Mouse (Mus musculus): ENCODE data around the gene Top3b. TPM values are rescaled to one million over a fixed set of nuclear protein-coding genes. Genes with fewer than 3 reads are reported as not detected.
A peak's percentile ranks its signal among the peaks of the same experiment; 100 is the strongest.
"Not testable (repeated sequence)": the region's sequence is repeated elsewhere in the genome, so short reads cannot be mapped to it uniquely, and the experiment has no call there.

Top3b gene
- polyA plus RNA-seq, 1 experiment from 2014 or later: 63.1 TPM

DNA sequence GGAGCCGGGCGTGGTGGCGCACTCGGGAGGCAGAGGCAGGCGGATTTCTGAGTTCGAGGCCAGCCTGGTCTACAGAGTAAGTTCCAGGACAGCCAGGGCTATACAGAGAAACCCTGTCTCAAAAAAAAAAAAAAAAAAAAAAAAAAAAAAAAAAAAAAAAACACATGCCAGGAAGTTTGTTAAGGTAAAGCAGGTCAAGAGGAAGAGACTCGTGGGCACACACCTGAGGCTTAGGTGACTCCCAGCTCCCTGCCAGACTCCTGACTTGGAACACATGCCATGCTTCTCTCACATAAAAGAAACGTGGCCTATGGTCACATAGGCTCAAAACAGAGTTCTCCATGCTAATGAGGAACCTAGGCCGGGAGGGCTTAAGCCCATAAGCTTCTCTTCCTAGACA is 14.5 kb upstream of the Top3b start:
- ATAC-seq; H3K4me3 ChIP-seq (ENCODE audit: low read length); H3K4me2 ChIP-seq (ENCODE audit: low read length); H3K9ac ChIP-seq (ENCODE audit: low read depth, low read length); H3K36me3 ChIP-seq (ENCODE audit: control insufficient read depth, insufficient read depth, low read length); H3K9me3 ChIP-seq (ENCODE audit: control insufficient read depth, low read length); H3K27ac ChIP-seq (ENCODE audit: low read depth, low read length); H3K27me3 ChIP-seq (replicated peaks; ENCODE audit: control insufficient read depth, insufficient read depth, low read length); H3K4me1 ChIP-seq (ENCODE audit: control insufficient read depth, insufficient read depth, low read depth, low read length): not testable (repeated sequence)
- 91% methylated on average over 9 of the region's 9 CpGs for WGBS

DNA sequence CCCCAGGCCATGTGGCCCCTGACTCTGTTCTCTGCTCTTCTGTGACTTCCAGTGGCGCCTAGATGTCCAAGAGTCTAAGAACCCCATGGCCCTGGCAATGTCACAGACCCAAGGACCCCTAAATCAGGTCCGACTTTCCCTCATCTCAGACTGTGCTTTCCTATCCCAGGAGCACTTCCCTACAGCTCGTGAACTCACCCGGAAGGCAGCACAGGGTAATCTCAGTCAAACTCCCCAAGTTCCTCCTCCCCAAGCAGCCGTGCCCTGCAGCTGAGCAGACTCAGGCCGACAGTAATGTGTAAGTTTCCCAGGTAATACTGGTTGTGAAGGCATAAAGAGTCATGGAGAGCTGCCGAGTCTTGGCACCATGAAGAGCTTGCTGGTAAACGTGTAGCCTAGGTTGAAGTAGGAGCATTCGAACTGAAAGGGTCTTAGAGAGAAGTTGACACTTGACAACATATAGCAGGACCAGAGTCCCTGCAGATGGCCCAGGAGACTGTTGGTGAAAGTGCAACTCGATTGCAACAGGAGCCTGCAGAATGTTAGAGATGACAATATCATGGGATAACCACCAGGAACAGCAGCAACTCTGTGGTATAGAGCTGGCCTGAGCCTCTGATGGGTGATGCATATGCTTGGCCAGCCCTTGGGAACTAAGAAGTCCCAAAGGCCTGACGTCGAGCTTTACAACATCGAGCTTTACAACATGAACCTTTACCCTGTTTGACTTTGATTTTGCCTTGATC is 13.6 kb upstream of the Top3b start:
- no peaks in the 10 kb centered on the region for H3K4me1 ChIP-seq (ENCODE audit: control insufficient read depth, insufficient read depth, low read depth, low read length)
- H3K27me3 ChIP-seq (replicated peaks; ENCODE audit: control insufficient read depth, insufficient read depth, low read length): no peaks in the 10 kb centered on the region
- H3K9ac ChIP-seq (ENCODE audit: low read depth, low read length): no peak overlapping the region
- no peak for ATAC-seq
- H3K9me3 ChIP-seq (ENCODE audit: control insufficient read depth, low read length): no peaks in the 10 kb centered on the region
- H3K27ac ChIP-seq (ENCODE audit: low read depth, low read length): no peak overlapping the region
- H3K4me3 ChIP-seq (ENCODE audit: low read length): no peak overlapping the region
- H3K4me2 ChIP-seq (ENCODE audit: low read length): no peak overlapping the region
- WGBS: 77% methylated on average over 13 of the region's 13 CpGs
- H3K36me3 ChIP-seq (ENCODE audit: control insufficient read depth, insufficient read depth, low read length): no peaks in the 10 kb centered on the region

DNA sequence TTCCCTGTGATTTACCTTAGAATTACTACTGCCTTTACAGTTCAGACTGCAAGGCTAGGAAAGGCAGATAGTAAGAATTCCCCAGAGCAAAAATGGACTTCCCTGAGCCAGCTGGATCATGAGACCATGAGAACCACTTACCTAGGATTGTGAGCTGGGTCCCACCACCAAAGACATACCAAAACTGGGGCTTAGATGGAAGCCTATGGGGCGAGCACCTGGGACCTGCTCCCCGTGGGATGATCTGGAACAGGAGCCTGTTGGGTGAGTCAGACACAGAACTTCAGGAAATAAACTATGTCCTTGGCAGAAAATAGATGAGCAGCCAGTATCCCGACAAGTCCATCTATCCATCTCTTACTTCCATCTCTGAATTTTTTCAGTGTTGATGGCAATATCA is 8.2 kb upstream of the Top3b start:
- Histone ChIP-seq H3K27ac (ENCODE audit: low read depth, low read length) (no peak overlapping the region), H3K9me3 (ENCODE audit: control insufficient read depth, low read length) (no peaks in the 10 kb centered on the region), H3K4me1 (ENCODE audit: control insufficient read depth, insufficient read depth, low read depth, low read length) (no peaks in the 10 kb centered on the region), H3K36me3 (ENCODE audit: control insufficient read depth, insufficient read depth, low read length) (no peaks in the 10 kb centered on the region), H3K4me3 (ENCODE audit: low read length) (no peak overlapping the region), H3K27me3 (replicated peaks; ENCODE audit: control insufficient read depth, insufficient read depth, low read length) (no peaks in the 10 kb centered on the region), H3K9ac (ENCODE audit: low read depth, low read length) (no peak overlapping the region), H3K4me2 (ENCODE audit: low read length) (no peak overlapping the region)
- WGBS: 84% methylated on average over 3 of the region's 3 CpGs
- no peak for ATAC-seq

DNA sequence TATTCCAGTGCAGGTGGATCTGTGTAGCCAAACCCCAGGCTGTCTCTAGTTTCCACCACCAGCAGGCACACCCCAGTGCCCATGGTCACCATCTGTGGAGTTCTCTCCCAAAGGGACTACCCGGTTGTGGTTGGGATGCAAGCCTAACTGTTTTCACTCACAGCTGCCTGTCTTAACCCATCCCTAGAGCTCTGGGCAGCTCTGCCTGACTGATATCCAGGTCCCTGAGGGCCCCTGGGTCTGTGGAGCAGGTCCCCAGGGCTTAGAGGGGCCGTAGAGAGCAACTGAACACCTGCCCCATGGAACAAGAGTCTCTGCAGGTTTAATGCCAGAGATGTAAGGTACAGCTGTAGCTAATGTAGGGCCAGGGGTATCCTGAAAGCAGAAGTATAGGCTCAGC is 6.6 kb upstream of the Top3b start, which contains the start of gene Igll1:
TSS of gene Igll1 (minus strand) at position 8 of the 400 bp plus-strand sequence.
- Histone ChIP-seq H3K9me3 (ENCODE audit: control insufficient read depth, low read length) (no peaks in the 10 kb centered on the region), H3K4me1 (ENCODE audit: control insufficient read depth, insufficient read depth, low read depth, low read length) (no peaks in the 10 kb centered on the region), H3K9ac (ENCODE audit: low read depth, low read length) (no peak within 1 kb of the TSS), H3K27me3 (replicated peaks; ENCODE audit: control insufficient read depth, insufficient read depth, low read length) (no peaks in the 10 kb centered on the region), H3K27ac (ENCODE audit: low read depth, low read length) (no peak within 1 kb of the TSS), H3K4me3 (ENCODE audit: low read length) (no peak within 1 kb of the TSS), H3K36me3 (ENCODE audit: control insufficient read depth, insufficient read depth, low read length) (no peaks in the 10 kb centered on the region), H3K4me2 (ENCODE audit: low read length) (no peak within 1 kb of the TSS)
- WGBS: 73% methylated on average over 2 of the region's 2 CpGs
- no peak for ATAC-seq

DNA sequence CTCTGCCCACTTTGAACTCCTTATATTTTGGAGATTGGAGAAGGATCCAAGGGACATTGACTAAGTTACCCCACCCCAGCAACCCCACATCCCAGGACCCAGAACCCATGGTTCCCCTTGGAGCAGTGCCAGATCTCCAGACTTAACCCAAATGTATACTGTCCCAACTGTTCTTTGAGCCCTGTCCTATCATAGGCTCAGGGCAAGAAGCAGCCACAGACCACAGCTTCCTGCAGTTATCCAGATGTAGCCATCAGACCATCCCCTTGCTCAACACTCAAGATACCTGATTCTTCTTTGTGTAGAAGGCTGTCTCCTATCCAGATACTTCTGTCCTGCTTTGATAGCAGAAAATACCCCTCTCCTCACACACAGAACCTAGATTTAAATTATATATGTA is 5.3 kb upstream of the Top3b start:
- Histone ChIP-seq H3K4me2 (ENCODE audit: low read length) (no peak overlapping the region), H3K4me3 (ENCODE audit: low read length) (no peak overlapping the region), H3K4me1 (ENCODE audit: control insufficient read depth, insufficient read depth, low read depth, low read length) (peaks cover 2% of the 10 kb centered on the region), H3K9me3 (ENCODE audit: control insufficient read depth, low read length) (no peaks in the 10 kb centered on the region), H3K27ac (ENCODE audit: low read depth, low read length) (no peak overlapping the region), H3K27me3 (replicated peaks; ENCODE audit: control insufficient read depth, insufficient read depth, low read length) (no peaks in the 10 kb centered on the region), H3K9ac (ENCODE audit: low read depth, low read length) (no peak overlapping the region), H3K36me3 (ENCODE audit: control insufficient read depth, insufficient read depth, low read length) (no peaks in the 10 kb centered on the region)
- ATAC-seq: no peak

DNA sequence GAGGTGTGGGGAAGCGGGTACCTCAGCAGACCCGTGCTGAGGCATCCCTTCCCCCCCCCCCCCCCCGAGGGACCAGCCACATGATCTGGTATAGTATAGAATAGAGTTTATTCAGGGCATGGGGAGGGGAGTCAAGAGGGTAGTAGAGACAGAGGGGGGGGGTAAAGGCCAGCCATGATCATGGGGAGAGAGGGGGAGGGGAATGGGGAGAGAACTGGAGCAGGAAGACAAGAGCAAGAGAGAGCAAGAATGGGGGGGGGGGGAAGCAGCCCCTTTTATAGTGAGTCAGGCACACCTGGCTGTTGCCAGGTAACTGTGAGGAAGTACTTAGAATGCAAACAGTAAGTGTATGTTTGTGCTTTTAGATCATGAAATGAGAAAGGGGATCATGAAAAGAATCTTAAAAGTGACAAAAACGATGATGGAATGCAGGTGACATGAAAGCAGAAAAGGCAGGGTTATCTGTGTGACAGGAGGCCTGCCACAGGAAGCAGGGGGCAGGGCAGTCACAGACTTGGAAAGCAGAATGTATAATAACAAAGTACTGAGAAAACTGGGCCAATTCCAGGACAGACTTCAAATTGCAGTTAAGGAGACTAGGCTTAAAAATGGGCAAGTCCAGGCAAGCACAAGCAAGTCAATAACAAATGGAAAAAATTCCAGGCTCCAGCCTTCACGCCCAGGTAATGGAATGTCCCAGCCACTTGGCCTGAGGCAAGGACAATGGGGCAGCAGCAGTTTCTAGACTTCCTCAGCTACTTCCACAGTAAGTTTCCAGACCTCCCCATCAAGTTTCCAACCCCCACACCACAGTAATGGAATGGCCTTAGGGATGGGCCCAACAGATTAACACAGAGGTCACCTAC is 4.6 kb upstream of the Top3b start:
- whole genome bisulfite sequencing: 70% methylated on average over 4 of the region's 5 CpGs
- H3K4me2 ChIP-seq (ENCODE audit: low read length): no peak overlapping the region
- ATAC-seq: no peak
- H3K27me3 ChIP-seq (replicated peaks; ENCODE audit: control insufficient read depth, insufficient read depth, low read length): no peaks in the 10 kb centered on the region
- H3K9me3 ChIP-seq (ENCODE audit: control insufficient read depth, low read length): no peaks in the 10 kb centered on the region
- no peaks in the 10 kb centered on the region for H3K36me3 ChIP-seq (ENCODE audit: control insufficient read depth, insufficient read depth, low read length)
- no peak overlapping the region for H3K4me3 ChIP-seq (ENCODE audit: low read length)
- no peak overlapping the region for H3K9ac ChIP-seq (ENCODE audit: low read depth, low read length)
- no peak overlapping the region for H3K27ac ChIP-seq (ENCODE audit: low read depth, low read length)
- H3K4me1 ChIP-seq (ENCODE audit: control insufficient read depth, insufficient read depth, low read depth, low read length): peaks cover 2% of the 10 kb centered on the region

DNA sequence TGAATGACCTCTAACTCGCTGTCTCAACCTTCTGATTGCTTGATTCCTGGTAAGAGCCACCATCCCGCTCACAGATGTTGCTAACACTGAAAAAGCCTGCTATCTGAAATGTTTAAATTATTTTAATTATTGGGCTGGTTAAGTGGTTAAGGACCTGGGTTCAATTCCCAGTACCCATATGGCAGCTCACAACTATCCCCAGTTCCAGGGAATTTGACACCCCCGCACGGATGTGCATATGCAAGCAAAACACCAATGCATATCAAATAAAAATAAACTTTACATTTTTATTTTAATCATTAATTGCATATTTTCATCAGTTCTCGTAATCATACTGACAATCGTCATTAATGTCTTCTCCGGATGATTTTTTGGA is 307 bp upstream of the Top3b start:
- 0 out of 2 replicates have a peak, but pooled peaks cover 3% of the 10 kb centered on the region for H3K36me3 ChIP-seq (ENCODE audit: control insufficient read depth, insufficient read depth, low read length)
- no peaks in the 10 kb centered on the region for H3K27me3 ChIP-seq (replicated peaks; ENCODE audit: control insufficient read depth, insufficient read depth, low read length)
- peak; percentile 67 for ATAC-seq
- peak overlapping the region; percentile 86 for H3K4me3 ChIP-seq (ENCODE audit: low read length)
- peak overlapping the region; percentile 94 for H3K27ac ChIP-seq (ENCODE audit: low read depth, low read length)
- H3K9ac ChIP-seq (ENCODE audit: low read depth, low read length): no peak overlapping the region; the same call in 1 of the 2 replicates
- H3K9me3 ChIP-seq (ENCODE audit: control insufficient read depth, low read length): no peaks in the 10 kb centered on the region
- WGBS: 40% methylated on average over 7 of the region's 7 CpGs
- H3K4me2 ChIP-seq (ENCODE audit: low read length): peak overlapping the region; percentile 49
- peaks cover 7% of the 10 kb centered on the region for H3K4me1 ChIP-seq (ENCODE audit: control insufficient read depth, insufficient read depth, low read depth, low read length)

DNA sequence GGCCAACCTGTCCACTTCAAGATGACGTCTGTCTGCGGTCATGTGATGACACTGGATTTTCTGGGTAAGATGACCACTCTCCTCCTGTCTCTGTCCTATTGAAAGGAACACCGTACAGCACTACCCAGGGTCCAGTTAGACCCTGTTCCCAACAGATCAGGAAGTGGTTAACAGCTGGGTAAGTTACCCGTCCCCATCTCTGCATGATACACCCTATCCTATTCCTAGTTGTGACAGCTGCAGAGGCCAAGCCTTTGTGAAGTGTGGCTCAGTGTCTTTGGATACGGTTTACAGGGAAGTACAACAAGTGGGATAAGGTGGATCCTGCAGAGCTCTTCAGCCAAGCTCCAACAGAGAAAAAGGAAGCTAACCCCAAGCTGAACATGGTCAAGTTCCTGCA is 8.5 kb downstream of the Top3b start:
- no peak overlapping the region for H3K4me2 ChIP-seq (ENCODE audit: low read length)
- no peaks in the 10 kb centered on the region for H3K27me3 ChIP-seq (replicated peaks; ENCODE audit: control insufficient read depth, insufficient read depth, low read length)
- H3K4me3 ChIP-seq (ENCODE audit: low read length): no peak overlapping the region
- H3K9ac ChIP-seq (ENCODE audit: low read depth, low read length): no peak overlapping the region
- H3K36me3 ChIP-seq (ENCODE audit: control insufficient read depth, insufficient read depth, low read length): peaks cover 66% of the 10 kb centered on the region
- 89% methylated on average over 5 of the region's 5 CpGs for WGBS
- H3K9me3 ChIP-seq (ENCODE audit: control insufficient read depth, low read length): no peaks in the 10 kb centered on the region; the same call in 1 of the 2 replicates
- no peak overlapping the region for H3K27ac ChIP-seq (ENCODE audit: low read depth, low read length)
- H3K4me1 ChIP-seq (ENCODE audit: control insufficient read depth, insufficient read depth, low read depth, low read length): no peaks in the 10 kb centered on the region
- ATAC-seq: no peak

DNA sequence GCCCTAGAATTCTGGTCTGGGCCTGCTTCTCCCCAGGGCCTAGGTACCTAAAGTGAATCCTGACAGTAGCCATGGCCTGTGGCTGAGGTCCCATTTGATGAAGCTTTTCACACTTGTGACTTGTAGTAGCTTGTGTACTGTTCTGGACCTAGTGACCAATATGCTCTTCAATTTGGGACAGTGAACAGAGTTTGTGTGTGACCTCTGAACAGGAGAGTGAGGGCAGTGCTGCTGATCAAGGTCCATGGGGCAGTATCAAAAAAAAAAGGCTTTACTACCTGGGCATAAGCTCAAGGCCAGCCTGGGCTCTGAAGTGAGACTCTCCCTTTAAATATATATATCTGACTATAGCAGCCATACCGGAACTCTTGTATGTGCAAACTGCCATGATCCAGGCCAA is 17.8 kb downstream of the Top3b start:
- no peak overlapping the region for H3K27ac ChIP-seq (ENCODE audit: low read depth, low read length)
- peaks cover 79% of the 10 kb centered on the region for H3K36me3 ChIP-seq (ENCODE audit: control insufficient read depth, insufficient read depth, low read length)
- no peak overlapping the region for H3K4me3 ChIP-seq (ENCODE audit: low read length)
- no peak overlapping the region for H3K4me2 ChIP-seq (ENCODE audit: low read length)
- 95% methylated on average over 1 of the region's 1 CpGs for WGBS
- no peak for ATAC-seq
- no peak overlapping the region for H3K9ac ChIP-seq (ENCODE audit: low read depth, low read length)
- H3K9me3 ChIP-seq (ENCODE audit: control insufficient read depth, low read length): no peaks in the 10 kb centered on the region
- H3K27me3 ChIP-seq (replicated peaks; ENCODE audit: control insufficient read depth, insufficient read depth, low read length): no peaks in the 10 kb centered on the region
- no peaks in the 10 kb centered on the region for H3K4me1 ChIP-seq (ENCODE audit: control insufficient read depth, insufficient read depth, low read depth, low read length)

Measured in hindbrain, embryonic 16.5 days (tissue).